Mouse (Mus musculus) C3H10T1/2 (cell line): Measurements from ENCODE around the gene Ctsc. TPM values are rescaled to one million over a fixed set of nuclear protein-coding genes. Genes with fewer than 3 reads are reported as not detected.

ENCODE experiments used
- polyA plus RNA-seq, 2 experiments: library from polyadenylated mRNA; unstranded; fragments of >200 nt; fragmentation: generic; extraction: Trizol; gene quantifications; one replicate each; pipeline ENCODE4 v1.2.1; 2012; ENCODE audit warnings: missing spikeins in 2 of 2

Ctsc gene
- polyA plus RNA-seq, result not detected

GRCm38 (mm10) chr7:88277858-88278627 is at the start of gene Ctsc:
TSS of gene Ctsc (plus strand) at chr7:88278085.

Other genes starting within 250 kb of the Ctsc start
- under 1 TPM; 0.01 to 0.02 TPM for gene Rab38, start 152.2 kb downstream of the Ctsc start, polyA plus RNA-seq